Comparison of ENCODE assay signal across 28 mouse cellular contexts in the genomic region with DNA sequence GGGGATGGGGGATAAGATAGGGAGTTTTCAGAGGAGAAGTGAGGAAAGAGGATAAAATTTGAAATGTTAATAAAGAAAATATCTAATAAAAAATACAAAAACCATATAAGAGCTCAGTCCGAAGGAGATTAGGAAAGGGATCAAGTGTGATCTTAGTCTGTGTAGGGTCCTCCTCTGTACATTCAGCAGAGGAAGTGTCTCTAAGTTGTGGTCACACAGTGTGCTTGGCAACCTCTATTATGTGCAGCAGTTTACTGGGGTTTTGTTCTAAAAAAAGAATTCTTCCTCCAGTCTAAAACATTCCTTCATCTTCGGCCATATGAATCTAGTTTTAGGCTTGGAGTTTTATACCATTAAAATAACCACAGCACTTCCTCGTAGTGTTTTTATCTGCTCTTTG. TPM values are rescaled to one million over a fixed set of nuclear protein-coding genes. Genes with fewer than 3 reads are reported as not detected.
"Had no signal": no experiment of that assay in that cellular context is flagged by ENCODE, and none has a peak within 500 bp of the region (broad histone marks: within the 10 kb centered on the region; RNA-seq: fewer than 3 reads in every experiment).

No protein-coding gene starts in this region.

- H3K9ac ChIP-seq: kidney, embryonic 15.5 days; limb, embryonic 12.5 days; limb, embryonic 15.5 days; liver, embryonic 12.5 days; liver, embryonic 15.5 days; midbrain, embryonic 13.5 days; neural tube, embryonic 13.5 days; stomach, embryonic 15.5 days had no signal

- H3K27me3 ChIP-seq: kidney, embryonic 15.5 days; limb, embryonic 12.5 days; limb, embryonic 15.5 days; liver, embryonic 12.5 days; liver, embryonic 15.5 days; megakaryocyte, embryonic 14.5 days; midbrain, embryonic 13.5 days; neural tube, embryonic 13.5 days; stomach, embryonic 15.5 days had no signal

- ATAC-seq: liver, embryonic 12.5 days; midbrain, embryonic 13.5 days; midbrain, embryonic 16.5 days had no signal

- H3K9me3 ChIP-seq: kidney, embryonic 15.5 days; limb, embryonic 12.5 days; limb, embryonic 15.5 days; liver, embryonic 12.5 days; liver, embryonic 15.5 days; megakaryocyte, embryonic 14.5 days; midbrain, embryonic 10.5 days; midbrain, embryonic 13.5 days; neural tube, embryonic 13.5 days; stomach, embryonic 15.5 days had no signal

- H3K36me3 ChIP-seq: kidney, embryonic 15.5 days; limb, embryonic 12.5 days; limb, embryonic 15.5 days; liver, embryonic 12.5 days; liver, embryonic 15.5 days; midbrain, embryonic 10.5 days; midbrain, embryonic 13.5 days; stomach, embryonic 15.5 days had no signal

- DNase-seq: kidney, adult 8-10 months; kidney, postnatal 10 days; kidney, postnatal 36 days; layer of hippocampus, postnatal 36 days; left cerebral cortex, postnatal 4 days; lung, adult 2 months; lung, postnatal 14 days; lung, postnatal 4 days; retina, postnatal 1 day; right cerebral cortex, postnatal 25 days; spleen, adult 18-20 months; thymus, adult 18-20 months; thymus, postnatal 36 days had no signal

- H3K27ac ChIP-seq: kidney, embryonic 15.5 days; left cerebral cortex, adult 2 months; limb, embryonic 12.5 days; limb, embryonic 15.5 days; liver, embryonic 12.5 days; liver, embryonic 15.5 days; midbrain, embryonic 10.5 days; midbrain, embryonic 13.5 days; neural tube, embryonic 13.5 days; stomach, embryonic 15.5 days had no signal

- H3K4me1 ChIP-seq: kidney, embryonic 15.5 days; limb, embryonic 12.5 days; limb, embryonic 15.5 days; midbrain, embryonic 10.5 days; midbrain, embryonic 13.5 days; neural tube, embryonic 13.5 days; stomach, embryonic 15.5 days had no signal

- H3K4me3 ChIP-seq: kidney, embryonic 15.5 days; left cerebral cortex, adult 2 months; limb, embryonic 12.5 days; limb, embryonic 15.5 days; liver, embryonic 12.5 days; liver, embryonic 15.5 days; megakaryocyte, embryonic 14.5 days; midbrain, embryonic 10.5 days; midbrain, embryonic 13.5 days; myocyte; neural tube, embryonic 13.5 days; stomach, embryonic 15.5 days had no signal

- H3K4me2 ChIP-seq: kidney, embryonic 15.5 days; limb, embryonic 12.5 days; limb, embryonic 15.5 days; liver, embryonic 12.5 days; liver, embryonic 15.5 days; midbrain, embryonic 13.5 days; neural tube, embryonic 13.5 days; stomach, embryonic 15.5 days had no signal

RNA-seq across cellular contexts. Expression of gene Stap1, which starts 27.4 kb away (rescaled TPM):
- total RNA-seq: layer of hippocampus, postnatal 10 days; layer of hippocampus, postnatal 36 days; left cerebral cortex, postnatal 10 days; left cerebral cortex, postnatal 4 days had no signal
